11 mouse cellular contexts compared by ENCODE assay signal in the genomic region with DNA sequence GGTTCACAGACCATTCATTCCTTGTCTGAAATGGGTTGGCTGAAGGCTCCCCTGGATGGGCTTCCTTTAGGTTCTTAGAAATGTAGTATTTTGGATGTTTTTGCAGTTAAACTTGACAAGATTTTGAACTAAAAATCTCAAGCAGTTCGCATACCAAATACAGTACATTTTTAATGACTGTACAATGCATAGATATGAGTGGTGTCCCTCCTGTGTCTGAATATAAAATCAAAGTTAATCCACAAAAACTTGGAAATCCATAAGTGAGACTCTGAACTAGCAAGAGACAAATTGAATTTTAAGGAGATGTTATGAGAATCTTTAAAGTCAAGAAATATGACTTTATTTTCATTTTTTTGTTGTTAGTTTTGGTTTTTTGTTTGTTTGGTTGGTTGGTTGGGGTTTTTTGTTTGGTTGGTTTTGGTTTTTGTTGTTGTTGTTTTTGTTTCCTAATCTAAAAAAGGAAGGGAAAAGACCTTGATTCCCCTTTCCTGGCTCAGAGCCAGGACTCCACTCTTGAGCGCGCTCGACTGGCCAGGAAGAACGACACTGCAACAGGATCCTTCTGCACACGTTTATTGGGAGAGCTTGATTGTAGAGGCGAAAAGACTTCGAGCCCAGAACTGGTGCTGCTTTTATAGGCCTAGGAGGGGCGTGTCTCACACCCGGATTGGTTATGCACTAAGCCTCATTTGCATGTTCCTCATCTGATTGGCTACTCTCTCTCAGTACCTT. TPM values are rescaled to one million over a fixed set of nuclear protein-coding genes. Genes with fewer than 3 reads are reported as not detected.
DNase-seq lines count a peak whose midpoint lies in the region; ATAC-seq and TF ChIP-seq lines count a peak whose summit lies in the region.
"Not testable (repeated sequence)": the region's sequence is repeated elsewhere in the genome, so short reads cannot be mapped to it uniquely, and the experiment has no call there.
"Had no signal": no experiment of that assay in that cellular context is flagged by ENCODE, and none has a peak within 500 bp of the region (broad histone marks: within the 10 kb centered on the region; RNA-seq: fewer than 3 reads in every experiment).

No protein-coding gene starts in this region.

- peak; percentile 78 for ATAC-seq in embryonic facial prominence, embryonic 15.5 days (ENCODE audit: insufficient number of reproducible peaks, low FRiP score, low TSS enrichment, low read depth)
- ATAC-seq in heart, embryonic 12.5 days (ENCODE audit: insufficient number of reproducible peaks, low FRiP score) = peak; percentile 70
- ATAC-seq in hindbrain, embryonic 15.5 days (ENCODE audit: low FRiP score, low read depth) = peak; percentile 54; the same call in 1 of the 2 replicates
- 0 out of 2 replicates have a peak, but pooled peaks have one; percentile 21 for ATAC-seq in liver, embryonic 14.5 days (ENCODE audit: insufficient read depth)
- ATAC-seq in midbrain, embryonic 16.5 days = peak; percentile 71
- ATAC-seq in stomach, embryonic 16.5 days (ENCODE audit: insufficient read depth, low FRiP score) = peak; percentile 71

- H3K27ac ChIP-seq in embryonic facial prominence, embryonic 15.5 days (replicated peaks); heart, embryonic 12.5 days (ENCODE audit: poor library complexity, severe bottlenecking); hindbrain, embryonic 15.5 days (replicated peaks); liver, embryonic 14.5 days; midbrain, embryonic 16.5 days (ENCODE audit: low read length); stomach, embryonic 16.5 days (ENCODE audit: low read length): not testable (repeated sequence)

- not testable (repeated sequence) for H3K27me3 ChIP-seq in embryonic facial prominence, embryonic 15.5 days; heart, embryonic 12.5 days (replicated peaks); hindbrain, embryonic 15.5 days; liver, embryonic 14.5 days (ENCODE audit: control insufficient read depth, insufficient read depth, low read length); midbrain, embryonic 16.5 days (ENCODE audit: control insufficient read depth, insufficient read depth, low read depth, low read length); stomach, embryonic 16.5 days (ENCODE audit: control insufficient read depth, insufficient read depth, low read length)

- H3K36me3 ChIP-seq in embryonic facial prominence, embryonic 15.5 days; heart, embryonic 12.5 days; hindbrain, embryonic 15.5 days; liver, embryonic 14.5 days (replicated peaks; ENCODE audit: control insufficient read depth, insufficient read depth, low read depth); midbrain, embryonic 16.5 days (ENCODE audit: control insufficient read depth, insufficient read depth, low read length); stomach, embryonic 16.5 days (ENCODE audit: control insufficient read depth, insufficient read depth, low read length): not testable (repeated sequence)

- H3K4me1 ChIP-seq in embryonic facial prominence, embryonic 15.5 days; heart, embryonic 12.5 days (replicated peaks); hindbrain, embryonic 15.5 days (replicated peaks); liver, embryonic 14.5 days (replicated peaks; ENCODE audit: control insufficient read depth in 2 of 2, insufficient read depth in 2 of 2, low read length in 1 of 2); midbrain, embryonic 16.5 days (ENCODE audit: control insufficient read depth, insufficient read depth, low read length); stomach, embryonic 16.5 days (ENCODE audit: control insufficient read depth, insufficient read depth, low read length): not testable (repeated sequence)

- DNase-seq in kidney, adult 8-10 months = peak; percentile 69 to 75
- peak; percentile 79 for DNase-seq in kidney, postnatal 36 days
- DNase-seq in liver, embryonic 14.5 days (ENCODE audit: low read depth in 3 of 3, low spot score in 3 of 3) = not testable (repeated sequence)

- WGBS in embryonic facial prominence, embryonic 15.5 days = 78% methylated on average over 8 of the region's 10 CpGs
- 71% methylated on average over 8 of the region's 10 CpGs for WGBS in heart, embryonic 12.5 days
- 75% methylated on average over 8 of the region's 10 CpGs for WGBS in hindbrain, embryonic 15.5 days
- WGBS in liver, embryonic 14.5 days (ENCODE audit: insufficient replicate concordance) = 65% methylated on average over 7 of the region's 10 CpGs
- WGBS in midbrain, embryonic 16.5 days = 83% methylated on average over 7 of the region's 10 CpGs
- 77% methylated on average over 7 of the region's 10 CpGs for WGBS in stomach, embryonic 16.5 days

- TF ChIP-seq CTCF in liver, embryonic 14.5 days (IDR thresholded peaks at IDR 0.05; ENCODE audit: low read depth) = not testable (repeated sequence)

- TF ChIP-seq EP300 in liver, embryonic 14.5 days (IDR thresholded peaks at IDR 0.05; ENCODE audit: low read depth) = not testable (repeated sequence)

- H3K4me3 ChIP-seq in embryonic facial prominence, embryonic 15.5 days (replicated peaks); heart, embryonic 12.5 days; hindbrain, embryonic 15.5 days; liver, embryonic 14.5 days (ENCODE audit: insufficient read depth in 1 of 2, low read depth in 2 of 2, low read length in 2 of 2); midbrain, embryonic 16.5 days (ENCODE audit: low read depth, low read length); stomach, embryonic 16.5 days (replicated peaks; ENCODE audit: low read length): not testable (repeated sequence)

- H3K4me2 ChIP-seq in embryonic facial prominence, embryonic 15.5 days (replicated peaks); heart, embryonic 12.5 days; hindbrain, embryonic 15.5 days; liver, embryonic 14.5 days (ENCODE audit: low read depth); midbrain, embryonic 16.5 days (ENCODE audit: low read length); stomach, embryonic 16.5 days (ENCODE audit: low read depth, low read length): not testable (repeated sequence)

- peaks cover 10% of the 10 kb centered on the region; the same call in 1 of the 2 replicates for H3K9me3 ChIP-seq in embryonic facial prominence, embryonic 15.5 days (replicated peaks)
- H3K9me3 ChIP-seq in heart, embryonic 12.5 days (replicated peaks) = peaks cover 16% of the 10 kb centered on the region
- peaks cover 16% of the 10 kb centered on the region for H3K9me3 ChIP-seq in hindbrain, embryonic 15.5 days
- not testable (repeated sequence) for H3K9me3 ChIP-seq in liver, embryonic 14.5 days (ENCODE audit: control insufficient read depth, low read length); midbrain, embryonic 16.5 days (replicated peaks; ENCODE audit: control insufficient read depth, low read length, poor library complexity, severe bottlenecking); stomach, embryonic 16.5 days (replicated peaks; ENCODE audit: control insufficient read depth, low read length)

- not testable (repeated sequence) for H3K9ac ChIP-seq in embryonic facial prominence, embryonic 15.5 days; heart, embryonic 12.5 days; hindbrain, embryonic 15.5 days; liver, embryonic 14.5 days (replicated peaks); midbrain, embryonic 16.5 days (ENCODE audit: low read depth, low read length); stomach, embryonic 16.5 days (ENCODE audit: low read length)

RNA-seq across cellular contexts. Expression of a gene that starts 24.6 kb away (rescaled TPM):
- polyA plus RNA-seq in embryonic facial prominence, embryonic 15.5 days (2015; fragmentation: Nextera tagmentation; extraction: Ambion mirVana) = not detected in 2 replicates
- polyA plus RNA-seq in heart, embryonic 12.5 days (2016; fragmentation: Nextera tagmentation; extraction: Ambion mirVana) = not detected in 2 replicates
- polyA plus RNA-seq in hindbrain, embryonic 15.5 days (2015; fragmentation: Nextera tagmentation; extraction: Ambion mirVana) = not detected in 2 replicates
- polyA plus RNA-seq in liver, embryonic 14.5 days (2012; rRNA removed) = not detected in 2 replicates
- polyA plus RNA-seq in liver, embryonic 14.5 days (2014; fragmentation: Nextera tagmentation; extraction: Ambion mirVana) = not detected in 2 replicates
- polyA plus RNA-seq in midbrain, embryonic 16.5 days (2015; fragmentation: Nextera tagmentation; extraction: Ambion mirVana) = not detected in 2 replicates
- polyA plus RNA-seq in stomach, embryonic 16.5 days (2015; fragmentation: Nextera tagmentation; extraction: Ambion mirVana) = not detected in 2 replicates
- polyA plus RNA-seq: forebrain, embryonic 10.5 days; large intestine, adult 2 months; liver, postnatal 0 days had no signal

RNA-seq across cellular contexts. Expression of a gene that starts 32.6 kb away (rescaled TPM):
- polyA plus RNA-seq in embryonic facial prominence, embryonic 15.5 days (2015; fragmentation: Nextera tagmentation; extraction: Ambion mirVana) = 0.16 and 0.17 TPM in 2 replicates
- polyA plus RNA-seq in heart, embryonic 12.5 days (2016; fragmentation: Nextera tagmentation; extraction: Ambion mirVana) = not detected in 2 replicates
- not detected in 2 replicates for polyA plus RNA-seq in hindbrain, embryonic 15.5 days (2015; fragmentation: Nextera tagmentation; extraction: Ambion mirVana)
- not detected in 2 replicates for polyA plus RNA-seq in liver, embryonic 14.5 days (2012; rRNA removed)
- polyA plus RNA-seq in liver, embryonic 14.5 days (2014; fragmentation: Nextera tagmentation; extraction: Ambion mirVana) = not detected in 2 replicates
- polyA plus RNA-seq in midbrain, embryonic 16.5 days (2015; fragmentation: Nextera tagmentation; extraction: Ambion mirVana) = not detected in 2 replicates
- not detected in 2 replicates for polyA plus RNA-seq in stomach, embryonic 16.5 days (2015; fragmentation: Nextera tagmentation; extraction: Ambion mirVana)
- polyA plus RNA-seq: forebrain, embryonic 10.5 days; large intestine, adult 2 months; liver, postnatal 0 days had no signal

Comparison
In these comparisons a context has a peak if more than half of its experiments do, and no peak if none do; other contexts are left out.
1. ATAC-seq: peak in every context shown above with its lines; median percentile 78 in embryonic facial prominence, embryonic 15.5 days; 71 in midbrain, embryonic 16.5 days; 71 in stomach, embryonic 16.5 days; 70 in heart, embryonic 12.5 days; 54 in hindbrain, embryonic 15.5 days; 21 in liver, embryonic 14.5 days.